10 mouse cellular contexts compared by ENCODE assay signal in the genomic region with DNA sequence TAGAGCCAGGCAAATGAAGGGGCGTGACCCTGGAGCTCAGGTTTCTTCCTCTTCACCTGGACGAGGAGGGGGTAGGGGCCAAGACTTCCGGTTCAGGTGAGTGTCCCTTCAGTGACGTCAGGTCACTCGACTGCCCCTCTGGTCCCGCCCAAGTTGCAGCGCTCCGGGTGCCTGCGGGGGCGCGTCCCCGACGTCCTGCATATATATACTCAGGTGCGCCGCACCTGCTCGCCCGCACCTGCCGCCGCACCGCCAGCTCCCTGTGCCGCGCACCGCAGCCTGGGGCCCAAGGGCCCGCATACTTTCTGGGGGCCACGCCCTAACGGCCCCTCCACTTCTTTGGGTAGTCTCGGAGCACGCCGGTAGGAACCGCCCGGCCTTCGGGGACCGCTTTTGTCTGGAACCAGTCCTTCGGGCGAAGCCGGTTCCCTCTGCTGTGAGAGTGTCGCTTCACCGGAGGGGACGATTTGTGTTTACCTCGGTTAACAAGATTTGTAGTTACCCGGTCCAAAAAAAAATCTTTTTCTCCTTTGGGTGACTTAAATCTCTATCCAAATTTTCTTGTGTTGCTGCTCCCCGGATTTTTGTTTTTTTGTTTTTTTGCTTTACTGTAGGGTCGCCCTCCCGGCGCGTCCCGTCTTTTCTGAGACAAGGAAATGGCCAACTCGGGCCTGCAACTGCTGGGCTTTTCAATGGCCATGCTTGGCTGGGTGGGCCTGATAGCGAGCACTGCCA. TPM values are rescaled to one million over a fixed set of nuclear protein-coding genes. Genes with fewer than 3 reads are reported as not detected.
DNase-seq lines count a peak whose midpoint lies in the region; ATAC-seq and TF ChIP-seq lines count a peak whose summit lies in the region.
"Had no signal": no experiment of that assay in that cellular context is flagged by ENCODE, and none has a peak within 500 bp of the region (broad histone marks: within the 10 kb centered on the region; RNA-seq: fewer than 3 reads in every experiment).

No protein-coding gene starts in this region.

- peak; percentile 68 for ATAC-seq in intestine, embryonic 16.5 days
- ATAC-seq: Patski had no signal

- TF ChIP-seq POLR2A in liver, adult 2 months (IDR thresholded peaks at IDR 0.05; ENCODE audit: extremely low read depth, insufficient read depth, low read length): no peak

- no peak overlapping the region for H3K9ac ChIP-seq in liver, adult 2 months (ENCODE audit: low read depth, low read length)
- peak overlapping the region; percentile 81 for H3K9ac ChIP-seq in intestine, embryonic 16.5 days (ENCODE audit: low read depth, low read length)

- no peaks in the 10 kb centered on the region for H3K79me2 ChIP-seq in liver, adult 2 months (ENCODE audit: control insufficient read depth, insufficient read depth, low read length)

- no peak for DNase-seq in liver, adult 2 months (ENCODE audit: extremely low read depth, low read depth, low spot score)
- no peak for DNase-seq in liver
- DNase-seq in lung, adult 18-20 months: peak; percentile 89 to 94
- peak; percentile 36 for DNase-seq in splenic B cell, adult 2 months (ENCODE audit: low read depth, low spot score)
- DNase-seq in right cerebral cortex, adult 2 months (ENCODE audit: low spot score in 2 of 2): no peak
- DNase-seq in adrenal gland, adult 18-20 months (ENCODE audit: low spot score in 2 of 2): no peak
- no peak for DNase-seq in cerebellum, postnatal 36 days

- H3K4me3 ChIP-seq in liver, adult 2 months (ENCODE audit: insufficient read depth, low read depth, low read length): peak overlapping the region; percentile 29; the same call in 1 of the 2 replicates
- H3K4me3 ChIP-seq in intestine, embryonic 16.5 days (ENCODE audit: low read length): peak overlapping the region; percentile 62

- H3K4me1 ChIP-seq in liver, adult 2 months (ENCODE audit: control insufficient read depth, insufficient read depth, low read length): 0 out of 2 replicates have a peak, but pooled peaks cover 3% of the 10 kb centered on the region
- H3K4me1 ChIP-seq in intestine, embryonic 16.5 days (ENCODE audit: control insufficient read depth, insufficient read depth, low read length): peaks cover 14% of the 10 kb centered on the region

- no peak overlapping the region for H3K27ac ChIP-seq in liver, adult 2 months (replicated peaks; ENCODE audit: insufficient read depth, low read depth, low read length)
- H3K27ac ChIP-seq in intestine, embryonic 16.5 days (ENCODE audit: low read length): peak overlapping the region; percentile 97
- H3K27ac ChIP-seq: macrophage had no signal

- peaks cover 12% of the 10 kb centered on the region for H3K27me3 ChIP-seq in liver, adult 2 months (ENCODE audit: control insufficient read depth, insufficient read depth, low read length)
- H3K27me3 ChIP-seq in intestine, embryonic 16.5 days (replicated peaks; ENCODE audit: control insufficient read depth, insufficient read depth, low read length): peaks cover 15% of the 10 kb centered on the region
- H3K27me3 ChIP-seq in splenic B cell, adult 2 months (ENCODE audit: control insufficient read depth, insufficient read depth, low read length, poor library complexity, severe bottlenecking): no peaks in the 10 kb centered on the region; the same call in 1 of the 2 replicates

- H3K4me2 ChIP-seq in intestine, embryonic 16.5 days (ENCODE audit: low read depth, low read length): peak overlapping the region; percentile 50; the same call in 1 of the 2 replicates

- no peak for TF ChIP-seq CTCF in liver, adult 2 months (IDR thresholded peaks at IDR 0.05; ENCODE audit: low read depth, low read length)

- 7% methylated on average over 49 of the region's 49 CpGs for WGBS in liver, adult 2 months
- WGBS in intestine, embryonic 16.5 days: 2% methylated on average over 49 of the region's 49 CpGs

- H3K9me3 ChIP-seq in intestine, embryonic 16.5 days (ENCODE audit: control insufficient read depth, low read length): no peaks in the 10 kb centered on the region

- H3K36me3 ChIP-seq in liver, adult 2 months (ENCODE audit: control insufficient read depth, insufficient read depth, low read length): 0 out of 2 replicates have a peak, but pooled peaks cover 2% of the 10 kb centered on the region
- H3K36me3 ChIP-seq in intestine, embryonic 16.5 days (ENCODE audit: control insufficient read depth, insufficient read depth, low read length): no peaks in the 10 kb centered on the region
- no peaks in the 10 kb centered on the region; the same call in 1 of the 2 replicates for H3K36me3 ChIP-seq in splenic B cell, adult 2 months (ENCODE audit: control insufficient read depth, insufficient read depth, low read length, poor library complexity, severe bottlenecking)

RNA-seq across cellular contexts. Expression of a gene that starts 0.9 kb away (rescaled TPM):
- total RNA-seq in liver, adult 2 months (2014; rRNA removed): 0.20 and 0.37 TPM in 2 replicates
- polyA plus RNA-seq in liver, adult 2 months (2012; rRNA removed): 0.26 and 0.46 TPM in 2 replicates
- polyA plus RNA-seq in intestine, embryonic 16.5 days (2015; fragmentation: Nextera tagmentation; extraction: Ambion mirVana): 1,377 and 1,415 TPM in 2 replicates
- total RNA-seq in adrenal gland, adult 18-20 months (2021): under 1 TPM in 1 of 2 experiments, not detected in 1; 0.66 TPM
- polyA plus RNA-seq: macrophage, Patski had no signal

RNA-seq across cellular contexts. Expression of a gene that starts 15.5 kb away (rescaled TPM):
- total RNA-seq in liver, adult 2 months (2014; rRNA removed): 6.6 and 13.4 TPM in 2 replicates
- 39.1 and 45.3 TPM in 2 replicates for polyA plus RNA-seq in liver, adult 2 months (2012; rRNA removed)
- 20.7 and 20.9 TPM in 2 replicates for polyA plus RNA-seq in intestine, embryonic 16.5 days (2015; fragmentation: Nextera tagmentation; extraction: Ambion mirVana)
- 100 to 1,000 TPM; 114 to 123 TPM for total RNA-seq in adrenal gland, adult 18-20 months (2021)

RNA-seq across cellular contexts. Expression of a gene that starts 16.9 kb away (rescaled TPM):
- total RNA-seq in liver, adult 2 months (2014; rRNA removed): 19.5 and 21.3 TPM in 2 replicates
- 30.8 and 33.7 TPM in 2 replicates for polyA plus RNA-seq in liver, adult 2 months (2012; rRNA removed)
- 92.6 and 106 TPM in 2 replicates for polyA plus RNA-seq in intestine, embryonic 16.5 days (2015; fragmentation: Nextera tagmentation; extraction: Ambion mirVana)
- total RNA-seq in adrenal gland, adult 18-20 months (2021): 10 to 100 TPM; 62.7 to 81.3 TPM

RNA-seq across cellular contexts. Expression of a gene that starts 17.4 kb away (rescaled TPM):
- 0.60 and 0.83 TPM in 2 replicates for total RNA-seq in liver, adult 2 months (2014; rRNA removed)
- 0.39 and 0.58 TPM in 2 replicates for polyA plus RNA-seq in liver, adult 2 months (2012; rRNA removed)
- polyA plus RNA-seq in intestine, embryonic 16.5 days (2015; fragmentation: Nextera tagmentation; extraction: Ambion mirVana): 21.5 and 22.6 TPM in 2 replicates
- 100 to 1,000 TPM in 1 of 2 experiments, 10 to 100 TPM in 1; 70.7 to 200 TPM for total RNA-seq in adrenal gland, adult 18-20 months (2021)

RNA-seq across cellular contexts. Expression of a gene that starts 25.5 kb away (rescaled TPM):
- total RNA-seq in liver, adult 2 months (2014; rRNA removed): 175 and 176 TPM in 2 replicates
- 430 and 476 TPM in 2 replicates for polyA plus RNA-seq in liver, adult 2 months (2012; rRNA removed)
- 639 and 679 TPM in 2 replicates for polyA plus RNA-seq in intestine, embryonic 16.5 days (2015; fragmentation: Nextera tagmentation; extraction: Ambion mirVana)
- 100 to 1,000 TPM; 436 to 473 TPM for total RNA-seq in adrenal gland, adult 18-20 months (2021)

Comparison
In these comparisons a context has a peak if more than half of its experiments do, and no peak if none do; other contexts are left out.
1. DNase-seq: peak in lung, adult 18-20 months (2 of 2) and splenic B cell, adult 2 months (single experiment); none in liver, adult 2 months (single experiment), liver (single experiment), right cerebral cortex, adult 2 months (0 of 2), adrenal gland, adult 18-20 months (0 of 2) and cerebellum, postnatal 36 days (0 of 2).